Mouse (Mus musculus): ENCODE data around the gene Map3k5.

The Map3k5 gene

DNA sequence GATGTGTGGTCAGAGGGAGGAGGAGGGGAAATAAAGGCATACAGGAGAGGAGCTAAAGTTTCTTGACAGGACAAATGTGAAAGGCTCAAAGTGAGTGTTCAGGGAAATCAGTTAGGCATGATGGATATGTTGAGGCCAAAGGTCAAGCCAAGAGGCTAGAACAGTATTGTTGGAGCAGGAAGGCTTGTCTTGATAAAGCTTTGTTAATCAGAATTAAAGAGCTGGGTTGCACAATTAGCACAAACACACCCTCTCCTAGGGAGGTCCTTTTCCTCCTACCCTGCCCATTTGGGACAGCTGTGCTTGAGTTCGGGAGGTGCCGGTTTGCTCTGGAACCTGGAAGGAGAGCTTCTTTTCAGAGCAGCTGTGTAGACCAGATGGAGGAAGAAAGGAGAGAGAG, 219.2 kb downstream of the Map3k5 start:
- no peak for DNase-seq (ENCODE audit: low read depth, low spot score)

DNA sequence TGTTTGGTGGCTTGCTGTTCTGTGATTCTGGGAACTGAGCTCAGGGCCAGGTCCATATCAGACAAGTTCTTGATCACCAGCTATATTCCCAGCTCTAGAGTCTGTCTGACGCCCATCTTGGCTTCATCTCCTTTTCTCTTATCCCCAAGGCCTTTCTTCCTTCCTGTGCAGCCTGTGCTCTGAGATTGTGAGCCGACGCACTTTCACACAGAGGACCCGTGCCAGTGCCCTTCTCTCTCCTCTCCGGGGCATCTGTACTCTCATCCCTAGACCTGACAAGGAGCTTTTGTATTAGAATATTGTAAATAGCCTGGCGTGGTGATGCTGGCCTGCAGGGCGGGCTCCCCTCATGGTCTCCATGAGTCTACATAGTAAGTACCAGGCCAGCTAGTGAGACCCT, 221.1 kb downstream of the Map3k5 start:
- DNase-seq (ENCODE audit: low read depth, low spot score) = no peak

DNA sequence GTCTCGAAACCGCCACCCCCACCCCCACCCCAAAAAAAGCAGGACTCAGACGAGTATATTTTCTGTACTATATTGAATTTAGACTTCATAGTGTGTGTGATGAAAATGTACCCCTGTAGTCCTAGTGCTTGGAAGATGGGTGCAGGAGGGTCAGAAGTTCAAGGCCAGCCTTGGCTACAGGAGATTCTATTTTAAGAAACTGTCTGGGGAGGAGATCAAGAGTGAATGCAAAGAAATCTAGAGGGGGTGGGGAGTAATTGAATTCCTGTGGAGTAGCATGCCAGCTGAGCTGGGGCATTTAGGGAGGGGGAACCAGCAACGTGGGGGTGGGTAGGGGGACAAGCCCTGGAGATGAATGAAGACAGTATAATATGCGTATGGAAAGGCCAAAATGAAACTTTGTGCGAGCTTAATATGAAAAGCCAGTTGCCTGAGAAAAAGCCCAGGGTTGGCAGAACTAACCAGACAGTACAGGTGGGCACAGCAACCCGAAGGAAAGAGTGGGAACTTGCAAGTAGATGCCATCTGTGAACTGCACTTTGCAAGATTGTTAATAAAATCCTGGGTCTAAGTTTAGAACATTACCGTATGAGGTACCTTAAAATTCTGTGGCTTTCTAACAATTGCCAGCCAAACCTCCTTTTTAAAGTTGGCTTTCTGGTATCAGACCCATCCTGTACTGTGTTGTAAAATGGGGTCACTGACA, 222.9 kb downstream of the Map3k5 start:
- DNase-seq (ENCODE audit: low read depth, low spot score) = no peak

DNA sequence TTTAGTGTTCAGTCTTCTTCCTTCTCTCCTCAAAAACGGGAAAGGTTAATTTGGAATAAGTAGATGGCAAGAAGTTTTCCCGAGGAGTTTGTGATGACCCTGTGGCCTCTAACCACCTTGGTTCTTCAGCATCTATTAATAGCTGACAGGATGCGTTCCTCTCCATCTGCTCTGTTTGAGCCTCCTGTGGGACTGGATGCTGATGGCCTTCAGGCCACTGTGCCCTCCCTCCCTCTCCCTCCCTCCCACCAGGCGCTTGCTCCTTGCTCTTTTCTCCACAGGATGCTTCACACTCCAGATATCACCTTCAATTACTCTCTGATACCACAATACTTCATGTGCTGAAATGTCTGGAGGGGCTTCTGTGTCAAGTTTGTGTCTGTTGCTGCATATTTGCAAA, 224.5 kb downstream of the Map3k5 start:
- no peak for DNase-seq (ENCODE audit: low read depth, low spot score)

DNA sequence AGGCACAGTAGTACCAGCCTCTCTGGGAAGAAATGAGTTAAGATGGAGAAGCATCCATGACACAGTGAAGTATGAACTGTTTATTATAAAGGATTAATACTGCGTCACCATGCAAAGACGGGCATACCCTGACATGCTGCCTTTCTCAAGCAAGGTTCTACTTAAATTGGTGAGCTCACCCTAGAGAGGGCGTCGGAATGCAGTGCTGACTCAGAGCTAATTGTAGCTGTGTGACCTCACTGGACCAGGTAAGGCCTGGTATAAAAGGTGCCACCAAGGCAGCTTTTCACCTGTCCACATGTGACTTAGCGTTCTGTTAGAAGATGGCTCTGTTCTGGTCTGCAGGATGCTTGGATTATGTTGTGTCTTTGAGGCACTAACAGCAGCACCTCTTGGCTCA, 225.0 kb downstream of the Map3k5 start:
- DNase-seq (ENCODE audit: low read depth, low spot score) = no peak

DNA sequence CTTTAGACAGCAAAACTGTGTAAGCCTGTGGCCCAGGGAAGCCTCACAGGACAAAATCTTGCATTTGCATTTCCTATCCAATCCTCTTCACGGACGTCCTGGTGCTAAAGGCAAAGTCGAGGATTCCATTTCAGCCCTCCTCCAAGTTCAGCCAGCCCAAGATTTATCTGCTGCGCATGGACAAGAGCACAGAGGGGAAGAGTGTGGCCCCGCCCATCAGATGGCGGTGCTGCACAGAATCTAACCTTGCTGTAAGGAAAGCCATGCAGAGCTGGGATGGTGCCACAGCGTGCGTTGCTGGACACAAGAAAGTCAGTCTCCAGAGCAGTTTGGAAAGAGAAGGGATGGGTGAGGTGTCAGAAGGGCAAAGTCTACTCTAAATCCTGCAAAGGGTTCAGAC, 226.6 kb downstream of the Map3k5 start:
- no peak for DNase-seq (ENCODE audit: low read depth, low spot score)

DNA sequence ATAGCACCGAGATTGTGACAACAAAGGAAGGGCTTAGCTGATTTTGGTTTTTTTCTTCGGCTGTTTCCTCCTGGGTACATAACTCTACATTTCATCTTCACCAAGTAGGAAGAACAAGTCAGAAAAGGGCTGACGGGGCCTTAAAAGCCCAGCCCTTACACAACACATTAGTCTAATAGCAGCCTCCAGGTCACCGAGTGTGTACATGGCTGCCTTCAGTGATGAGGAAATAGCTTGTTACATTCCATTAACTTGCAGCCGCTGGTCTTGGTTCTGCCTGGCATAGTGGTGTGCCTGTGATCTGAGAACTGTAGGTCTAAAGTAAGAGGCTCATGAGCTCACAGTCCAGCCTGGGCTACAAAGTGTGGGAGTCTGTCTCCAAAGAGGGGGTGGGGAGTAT, 230.5 kb downstream of the Map3k5 start:
- no peak for DNase-seq (ENCODE audit: low read depth, low spot score)

DNA sequence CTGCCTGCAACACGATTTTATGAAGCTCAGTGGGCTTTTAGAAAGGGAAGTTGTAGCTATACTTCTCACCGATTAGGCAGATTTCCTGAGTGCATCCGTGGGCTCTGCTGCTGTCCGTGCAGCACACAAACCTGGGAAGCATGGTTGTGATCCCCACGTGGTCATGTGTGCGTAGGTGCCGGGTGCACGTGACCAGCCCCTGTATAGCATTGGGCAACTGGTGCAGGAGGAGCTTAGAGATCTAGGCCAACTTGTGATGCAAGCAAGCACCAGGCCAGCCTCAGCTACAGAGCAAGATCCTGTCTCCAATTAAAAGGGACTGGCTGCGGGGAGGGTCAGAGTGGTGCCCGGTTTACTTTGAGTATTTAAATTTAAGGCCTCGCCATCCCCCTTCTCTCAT, 232.5 kb downstream of the Map3k5 start:
- DNase-seq (ENCODE audit: low read depth, low spot score) = no peak

DNA sequence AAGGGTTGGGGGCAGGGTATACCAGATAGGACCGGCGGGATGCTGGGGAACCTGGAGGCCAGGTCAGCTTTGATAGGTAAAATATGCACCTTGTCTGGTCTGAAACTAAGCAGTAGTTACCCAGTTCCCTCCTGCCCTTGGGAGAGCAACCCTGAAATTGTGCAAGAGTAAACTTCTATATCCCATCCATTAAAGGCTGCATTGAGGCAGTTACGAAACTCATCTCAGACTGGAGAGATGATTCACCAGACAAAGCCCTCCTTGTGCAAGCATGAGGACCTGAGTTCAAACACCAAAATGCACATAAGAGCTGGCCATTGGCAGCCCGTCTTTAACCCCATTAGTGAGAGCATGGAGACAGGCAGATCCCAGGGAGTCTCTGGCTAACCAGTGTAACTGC, 233.2 kb downstream of the Map3k5 start:
- no peak for DNase-seq (ENCODE audit: low read depth, low spot score)

DNA sequence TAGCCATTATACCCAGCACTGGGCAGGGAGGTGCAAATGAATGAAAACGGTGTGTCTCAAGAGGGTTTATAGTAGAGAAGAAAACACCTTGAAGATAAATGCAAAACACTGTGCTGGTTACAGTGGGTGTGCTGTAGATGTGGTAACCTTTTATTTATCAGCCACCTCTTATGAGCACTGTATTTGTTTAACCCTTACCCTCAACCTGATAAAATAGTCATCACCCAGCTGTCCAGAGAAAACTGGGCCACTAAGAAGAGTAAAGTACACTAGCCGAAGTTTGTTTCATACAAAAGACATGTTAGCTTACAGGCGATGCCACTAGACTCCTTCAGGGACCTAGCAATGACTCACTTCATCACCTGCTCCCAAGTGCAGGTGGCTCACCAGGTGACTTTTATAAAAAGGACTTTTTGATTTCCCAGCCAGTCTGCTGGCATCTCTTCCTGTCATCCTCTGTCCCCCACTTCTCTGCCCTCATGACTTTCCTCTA, 235.0 kb downstream of the Map3k5 start:
- no peak for DNase-seq (ENCODE audit: low read depth, low spot score)

DNA sequence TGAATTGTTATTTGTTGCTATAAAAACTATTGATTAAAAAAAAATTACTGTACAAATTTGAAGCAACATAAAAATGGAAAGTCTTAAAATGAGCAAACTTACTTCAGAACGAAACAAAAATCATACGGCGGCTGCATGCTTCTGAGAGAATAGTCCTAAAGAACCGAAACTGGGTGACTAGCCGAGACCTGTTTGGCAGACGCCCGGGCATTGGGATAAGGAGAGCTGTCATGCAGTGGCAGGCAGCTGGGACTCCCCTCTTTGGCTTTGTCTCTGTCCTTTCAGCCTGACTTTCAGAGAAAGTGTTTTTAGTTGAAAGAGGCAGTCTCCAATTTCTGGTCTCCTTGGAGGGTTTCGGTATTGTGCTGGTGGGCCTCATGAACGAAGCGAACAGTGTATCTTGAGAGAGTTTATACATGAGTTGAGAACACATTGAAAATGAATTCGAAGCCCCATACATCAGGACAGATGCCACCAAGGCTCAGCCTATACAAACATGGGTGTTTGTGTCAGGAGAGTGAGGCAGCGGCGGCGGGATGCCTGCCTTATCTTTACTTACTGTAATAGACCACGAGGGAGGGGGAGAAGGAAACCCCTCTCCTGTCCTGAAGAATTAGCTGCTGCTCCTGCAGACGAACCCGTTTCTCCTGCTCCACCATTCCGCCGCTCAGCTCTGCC, 235.8 kb downstream of the Map3k5 start:
- DNase-seq (ENCODE audit: low read depth, low spot score) = no peak

DNA sequence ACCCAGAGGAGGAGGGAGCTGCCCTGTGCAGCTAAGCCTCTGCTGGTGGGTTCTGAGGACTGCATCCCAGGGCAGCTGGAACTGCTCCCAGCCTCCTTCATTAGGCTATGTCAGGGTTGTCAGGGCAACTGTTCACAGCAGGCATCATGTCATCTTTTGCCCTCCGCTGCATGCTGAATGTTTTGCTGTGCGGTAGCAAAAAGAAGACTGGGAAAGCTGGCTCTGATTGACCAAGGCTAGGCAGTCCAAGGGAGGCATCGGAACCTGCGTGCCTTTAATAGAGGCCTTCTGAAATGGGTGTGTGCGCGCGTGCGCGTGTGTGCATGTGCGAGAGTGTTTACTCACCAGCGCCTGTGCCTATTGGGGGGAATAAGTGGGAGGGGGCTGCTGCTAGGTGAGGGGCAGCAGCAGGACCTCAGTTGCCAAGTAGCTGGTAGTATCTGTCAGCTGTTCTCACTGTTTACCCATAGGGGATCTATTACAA, 236.4 kb downstream of the Map3k5 start:
- peak; percentile 76 for DNase-seq (ENCODE audit: low read depth, low spot score)

DNA sequence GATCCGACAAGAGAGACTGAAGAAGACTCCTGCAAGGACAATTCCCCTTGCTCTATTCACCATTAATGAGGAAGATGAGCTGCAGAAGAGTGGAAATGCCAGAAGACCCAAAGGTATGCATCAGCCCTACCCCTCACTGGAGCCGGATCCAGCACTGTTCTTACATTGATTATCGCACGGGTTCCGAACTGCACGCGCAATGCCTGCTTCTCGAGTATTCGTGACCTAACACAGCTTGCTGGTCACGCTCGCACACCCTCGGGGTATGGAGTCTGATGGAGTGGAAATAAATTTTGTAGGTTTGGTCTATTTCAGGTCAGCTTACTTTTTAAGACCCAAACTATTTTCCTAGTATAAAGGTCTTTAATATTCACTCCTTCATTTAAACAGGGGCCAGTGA, 236.9 kb downstream of the Map3k5 start:
- DNase-seq (ENCODE audit: low read depth, low spot score) = no peak

DNA sequence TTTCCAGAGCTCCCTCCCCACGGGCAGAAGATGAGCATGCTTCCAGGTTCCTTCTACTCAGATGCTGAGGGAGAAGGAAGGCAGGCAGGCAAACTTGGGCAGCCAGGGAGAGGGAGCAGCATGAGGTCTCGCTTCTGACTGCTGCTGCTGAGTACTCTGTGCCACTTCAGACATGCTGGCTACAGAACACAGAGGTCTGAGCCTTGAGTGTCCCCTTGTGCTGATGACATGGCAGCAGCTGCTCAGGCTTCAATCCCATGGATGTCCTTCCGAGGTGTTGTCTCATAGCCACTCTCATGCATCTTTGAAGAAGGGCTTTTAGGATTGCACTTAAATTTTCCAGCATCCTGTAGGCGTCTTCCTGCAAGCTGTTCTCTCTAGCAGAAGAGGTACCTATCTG, 237.5 kb downstream of the Map3k5 start:
- no peak for DNase-seq (ENCODE audit: low read depth, low spot score)

DNA sequence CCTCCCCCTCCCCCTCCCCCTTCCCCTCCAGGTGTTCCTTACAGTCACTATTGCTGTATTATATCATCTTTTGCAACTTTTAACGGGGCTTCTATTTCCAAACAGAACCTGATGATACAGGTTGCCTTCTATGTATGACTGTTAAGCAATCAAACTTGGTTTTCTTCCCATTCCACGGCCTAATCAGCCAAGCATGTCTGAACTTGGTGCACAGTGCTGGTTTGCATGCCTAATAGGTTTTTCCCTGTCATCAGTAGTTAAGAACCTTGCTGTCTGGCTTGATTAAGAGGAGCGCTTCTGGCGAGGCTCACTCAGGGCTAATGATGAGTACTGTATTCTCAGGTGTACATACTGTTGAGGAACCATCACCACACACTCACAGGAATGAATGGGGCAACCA, 239.5 kb downstream of the Map3k5 start:
- DNase-seq (ENCODE audit: low read depth, low spot score) = no peak

DNA sequence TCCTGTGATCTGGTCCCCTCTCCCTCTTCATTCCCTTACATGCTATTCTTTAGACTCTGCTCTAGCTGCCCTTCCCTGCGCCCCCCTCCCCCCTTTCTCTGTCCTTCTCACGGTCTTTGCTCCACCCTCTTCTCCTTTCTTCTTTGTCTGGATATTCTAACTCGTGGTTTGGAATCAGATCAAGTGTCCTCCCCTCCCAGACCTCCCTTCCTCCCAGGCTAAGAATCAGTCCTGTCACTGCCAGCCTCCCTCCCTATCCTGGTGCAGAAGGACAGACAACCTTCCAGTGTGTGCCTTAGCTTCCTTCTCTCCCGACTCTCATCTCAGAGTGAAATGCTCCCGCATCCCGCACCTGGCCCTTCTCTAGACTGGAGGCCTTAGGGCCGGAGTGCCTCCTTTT, 241.8 kb downstream of the Map3k5 start:
- no peak for DNase-seq (ENCODE audit: low read depth, low spot score)

DNA sequence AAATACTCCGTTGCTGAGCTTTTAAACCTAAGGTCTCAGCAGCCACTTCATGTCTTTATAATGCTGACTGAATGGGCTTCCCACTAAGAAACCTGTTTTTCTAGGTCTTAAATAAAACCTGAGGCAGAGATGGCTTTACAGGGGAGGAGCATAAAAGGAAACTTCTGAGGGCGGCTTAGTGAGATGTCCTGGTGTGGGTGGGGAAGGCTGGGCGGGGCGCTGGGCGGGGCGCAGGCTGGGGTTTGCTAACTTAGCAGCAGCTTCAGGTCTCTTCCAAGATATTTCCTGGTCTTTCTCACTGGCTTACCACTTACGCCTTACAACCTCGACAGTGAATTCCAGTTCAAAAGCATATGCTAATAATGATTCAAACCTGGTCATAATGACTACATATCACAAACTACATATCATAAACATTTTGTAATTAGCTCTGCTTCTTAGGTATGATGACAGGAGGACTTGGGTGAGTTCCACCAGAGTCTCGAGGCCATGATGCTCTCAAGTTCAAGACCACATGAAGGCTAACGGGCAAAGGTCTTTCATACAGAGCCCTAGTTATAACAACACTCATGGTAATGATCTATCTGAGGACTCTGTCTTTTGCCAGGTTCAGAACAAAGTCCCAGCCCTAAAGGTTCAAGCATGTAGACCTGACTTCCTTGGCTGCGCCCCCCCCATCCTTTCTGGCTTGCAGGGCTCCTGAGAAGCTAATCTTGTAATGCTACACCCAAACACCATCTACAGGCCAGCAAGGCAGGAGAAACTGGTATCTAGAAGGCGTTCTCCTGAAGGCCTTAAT, 244.7 kb downstream of the Map3k5 start:
- DNase-seq (ENCODE audit: low read depth, low spot score) = no peak

DNA sequence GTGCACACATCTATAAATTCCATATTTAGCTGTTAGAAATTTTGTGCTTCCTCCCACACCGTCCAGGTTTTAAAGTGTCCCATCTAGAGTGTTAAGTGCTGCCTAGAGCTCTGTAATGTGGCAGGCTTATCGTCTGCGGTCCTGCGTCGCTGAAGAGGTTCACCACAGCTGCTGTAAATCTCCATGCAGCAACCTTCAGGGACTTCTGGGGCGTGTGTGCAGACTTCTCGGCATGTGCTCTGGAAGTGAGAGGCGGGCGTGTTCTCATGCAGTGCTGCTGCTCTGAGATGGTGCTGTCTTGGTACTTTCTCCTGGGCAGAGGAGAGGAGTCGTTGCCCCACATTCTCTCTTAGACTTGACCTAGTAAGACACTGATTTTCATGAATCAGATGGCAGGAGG, 246.9 kb downstream of the Map3k5 start:
- no peak for DNase-seq (ENCODE audit: low read depth, low spot score)

DNA sequence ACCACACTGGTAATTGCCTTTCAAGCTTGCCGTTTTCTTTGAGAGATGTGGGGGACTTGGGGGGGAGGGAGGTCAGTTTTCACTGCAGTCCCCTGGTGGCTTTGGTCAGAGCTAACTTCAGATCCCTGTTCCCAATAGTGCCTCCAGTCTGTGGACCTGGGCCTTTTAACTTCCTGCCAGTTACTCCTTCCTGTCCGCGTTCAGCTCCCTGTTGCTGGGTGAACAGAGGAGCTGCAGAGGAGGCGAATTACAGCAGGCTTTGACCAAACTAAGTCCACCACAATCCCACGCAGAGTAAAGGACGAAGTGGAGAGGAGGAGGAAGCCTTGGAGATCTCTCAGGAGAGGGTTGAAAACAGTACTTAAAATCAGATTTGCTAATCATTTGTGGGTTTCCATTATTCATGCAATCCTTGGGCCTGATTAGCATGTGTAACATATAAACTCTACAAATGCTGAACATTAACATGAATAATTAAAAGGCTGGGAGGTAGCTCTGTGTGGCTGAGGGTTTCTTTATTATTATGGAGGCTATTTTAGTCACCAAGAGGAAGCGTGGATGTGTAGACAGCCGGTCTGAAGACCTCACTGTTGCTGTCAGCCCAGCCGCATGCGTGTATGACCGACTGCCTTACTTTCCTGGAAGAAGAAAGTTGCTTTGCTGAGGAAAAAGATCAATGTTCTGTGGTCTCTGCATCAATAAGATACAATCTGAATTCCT, 247.6 kb downstream of the Map3k5 start:
- DNase-seq (ENCODE audit: low read depth, low spot score) = no peak

DNA sequence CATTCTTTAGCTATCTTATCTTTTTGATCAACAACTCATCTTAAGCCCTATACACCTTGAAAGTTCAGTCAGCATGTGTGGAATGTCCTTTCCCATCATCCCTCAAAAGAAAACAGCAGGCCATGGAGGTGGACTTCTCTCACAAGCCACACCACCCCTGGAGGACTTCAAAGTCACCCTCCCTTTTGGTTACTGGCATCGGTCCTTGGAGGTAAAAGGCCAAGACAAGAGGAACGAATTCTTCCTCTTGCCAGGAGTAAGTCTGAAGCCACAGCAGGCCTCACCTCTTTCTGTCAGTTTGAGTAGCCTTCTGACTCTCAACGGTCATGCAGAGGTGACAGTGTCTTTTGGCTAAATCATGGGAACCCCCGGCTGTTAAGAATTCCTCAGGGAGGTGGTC, 250.1 kb downstream of the Map3k5 start:
- no peak for DNase-seq (ENCODE audit: low read depth, low spot score)

DNA sequence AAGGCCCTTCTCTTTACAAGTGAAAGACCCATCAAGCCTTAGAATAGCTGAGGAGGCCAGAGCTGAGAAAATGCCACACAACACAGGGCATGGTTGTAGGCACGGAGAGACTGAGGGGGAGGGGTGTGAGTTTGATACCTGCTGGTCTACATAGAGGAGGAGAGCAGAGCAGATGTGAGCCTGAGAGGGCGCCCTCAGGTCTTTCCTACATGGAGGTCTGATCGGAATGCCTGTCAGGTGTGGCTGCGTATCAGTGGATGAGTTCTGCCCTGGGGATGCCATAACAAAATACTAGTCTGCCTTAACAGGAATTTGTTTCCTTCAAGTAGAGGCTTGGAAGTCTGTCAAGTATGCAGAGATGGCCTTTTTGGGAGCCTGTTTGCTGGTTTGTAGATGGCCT, 251.0 kb downstream of the Map3k5 start:
- DNase-seq (ENCODE audit: low read depth, low spot score) = no peak

DNA sequence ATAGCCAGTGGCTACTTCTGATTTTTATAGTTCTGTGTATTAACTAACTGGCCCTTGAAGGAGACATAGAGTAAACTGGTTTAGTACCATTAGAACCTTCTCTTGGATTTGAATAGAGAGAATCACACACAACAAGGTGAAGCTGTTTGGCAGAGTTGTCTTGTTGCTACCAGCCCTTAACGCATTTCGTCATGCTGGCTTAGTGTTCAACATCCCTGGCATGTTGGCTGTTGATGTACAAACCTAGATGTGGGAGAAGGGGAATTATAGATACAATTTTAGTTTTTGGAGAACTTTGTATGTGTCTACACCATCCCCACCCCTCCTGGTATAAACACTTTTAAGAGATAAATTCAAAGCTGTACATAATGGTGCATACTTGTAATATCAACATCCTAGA, 251.5 kb downstream of the Map3k5 start:
- DNase-seq (ENCODE audit: low read depth, low spot score) = no peak

Measured in retina, postnatal 7 days (tissue).